Mouse (Mus musculus) left cerebral cortex, postnatal 36 days (tissue): ENCODE results near the gene Sstr3. TPM values are rescaled to one million over a fixed set of nuclear protein-coding genes. Genes with fewer than 3 reads are reported as not detected.

ENCODE experiments used
- DNase-seq, 2 experiments: peaks; one replicate each; pipeline ENCODE4 v3.0.0; 2021 to 2022; ENCODE audit warnings: low spot score in 2 of 2, mixed read lengths in 1 of 2
- intact Hi-C: fragments of 180-260 bp; cut with DNase I; formaldehyde crosslinking; loops from one replicate; pipeline ENCODE4 v1.15.1; 2025
- total RNA-seq, 2 experiments: library from RNA; stranded (reverse); gene quantifications; 2 replicates each; pipeline ENCODE4 v1.2.3; 2021

Sstr3 gene
- total RNA-seq, 2 experiments from 2014 or later = 21.3 to 22.4 TPM

GRCm38 (mm10) chr15:78564764-78565435 is 20.4 kb upstream of the Sstr3 start:
- intact Hi-C loops = no loop called here
- no peak for DNase-seq

- intact Hi-C loops = no loop called here
These were observed 19.5 kb upstream of the Sstr3 start for GRCm38 (mm10) chr15:78563937-78564336.

GRCm38 (mm10) chr15:78563344-78563743 is 18.9 kb upstream of the Sstr3 start:
- intact Hi-C loops = no loop called here

More at GRCm38 (mm10) chr15:78563937-78564336, 19.5 kb upstream of the Sstr3 start:
- DNase-seq = no peak

GRCm38 (mm10) chr15:78559141-78559979 is 14.9 kb upstream of the Sstr3 start:
- DNase-seq = no peak
- intact Hi-C loops = no loop called here

More at GRCm38 (mm10) chr15:78563344-78563743, 18.9 kb upstream of the Sstr3 start:
- DNase-seq = no peak

- intact Hi-C loops = no loop called here
- DNase-seq = no peak
These were observed 13.4 kb upstream of the Sstr3 start for GRCm38 (mm10) chr15:78557693-78558535.

DNA sequence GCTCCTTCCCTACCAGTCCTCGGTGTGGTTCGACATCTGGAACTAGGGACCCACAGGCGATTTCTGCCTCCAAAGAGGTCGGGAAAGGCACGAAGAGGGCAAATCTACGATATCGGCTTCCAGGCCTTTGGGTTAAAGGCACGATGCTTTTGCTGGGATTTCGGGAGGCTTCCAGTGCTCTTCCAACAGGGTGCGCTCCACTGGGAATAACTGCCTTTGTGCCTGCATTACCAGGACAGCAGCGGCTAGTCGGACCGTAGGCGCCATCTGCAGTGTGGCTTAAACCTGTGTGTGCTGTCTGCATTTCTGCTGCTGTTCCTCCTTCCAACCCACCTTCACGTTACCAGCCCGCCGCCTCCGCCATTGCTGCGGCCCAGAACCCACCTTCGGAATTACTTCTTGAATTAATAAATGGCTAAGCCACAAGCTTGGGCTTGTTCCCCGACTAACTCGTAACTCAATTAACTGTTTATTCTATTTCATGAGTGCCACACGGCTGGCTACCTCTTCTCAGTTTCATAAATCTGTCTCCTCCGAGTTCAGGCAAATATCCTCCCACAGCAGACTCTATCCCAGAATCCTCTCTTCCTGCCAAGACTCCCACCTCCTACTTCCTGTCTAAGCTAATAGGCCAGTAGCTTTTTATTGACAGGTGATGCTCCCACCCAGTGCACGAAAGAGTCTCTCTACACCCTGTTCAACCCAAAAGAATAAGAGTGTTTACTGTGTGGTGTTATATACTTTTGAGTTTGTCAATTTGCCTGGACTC is 10.2 kb upstream of the Sstr3 start:
- DNase-seq = no peak
- intact Hi-C loops = no loop called here

GRCm38 (mm10) chr15:78549189-78549734 is 4.8 kb upstream of the Sstr3 start:
- no peak for DNase-seq
- intact Hi-C loops = loop anchor here (10.0 kb wide), 1 partner anchor 194 kb away; no protein-coding TSS in a partner anchor

- intact Hi-C loops = loop anchor here (10.0 kb wide), 1 partner anchor 194 kb away; no protein-coding TSS in a partner anchor
- DNase-seq = no peak
These were observed 4.2 kb upstream of the Sstr3 start for GRCm38 (mm10) chr15:78548711-78549110.

DNA sequence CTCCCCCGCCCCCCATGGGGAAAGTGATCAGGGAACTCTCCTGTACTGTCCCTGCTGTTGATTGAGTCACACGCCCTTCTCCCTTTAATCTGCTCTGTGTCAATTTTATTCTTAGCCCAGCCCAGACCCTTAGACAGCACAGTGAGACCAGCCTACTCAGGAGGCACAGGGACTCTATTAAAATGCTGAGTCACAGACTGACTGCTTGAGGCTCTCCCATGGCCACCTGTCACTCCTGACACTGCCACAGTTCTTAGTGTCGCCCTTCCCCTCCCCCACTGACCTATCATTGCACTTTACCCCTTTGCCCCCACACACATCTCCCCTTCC is 3.8 kb upstream of the Sstr3 start:
- no peak for DNase-seq
- intact Hi-C loops = loop anchor here (10.0 kb wide), 1 partner anchor 194 kb away; no protein-coding TSS in a partner anchor

DNA sequence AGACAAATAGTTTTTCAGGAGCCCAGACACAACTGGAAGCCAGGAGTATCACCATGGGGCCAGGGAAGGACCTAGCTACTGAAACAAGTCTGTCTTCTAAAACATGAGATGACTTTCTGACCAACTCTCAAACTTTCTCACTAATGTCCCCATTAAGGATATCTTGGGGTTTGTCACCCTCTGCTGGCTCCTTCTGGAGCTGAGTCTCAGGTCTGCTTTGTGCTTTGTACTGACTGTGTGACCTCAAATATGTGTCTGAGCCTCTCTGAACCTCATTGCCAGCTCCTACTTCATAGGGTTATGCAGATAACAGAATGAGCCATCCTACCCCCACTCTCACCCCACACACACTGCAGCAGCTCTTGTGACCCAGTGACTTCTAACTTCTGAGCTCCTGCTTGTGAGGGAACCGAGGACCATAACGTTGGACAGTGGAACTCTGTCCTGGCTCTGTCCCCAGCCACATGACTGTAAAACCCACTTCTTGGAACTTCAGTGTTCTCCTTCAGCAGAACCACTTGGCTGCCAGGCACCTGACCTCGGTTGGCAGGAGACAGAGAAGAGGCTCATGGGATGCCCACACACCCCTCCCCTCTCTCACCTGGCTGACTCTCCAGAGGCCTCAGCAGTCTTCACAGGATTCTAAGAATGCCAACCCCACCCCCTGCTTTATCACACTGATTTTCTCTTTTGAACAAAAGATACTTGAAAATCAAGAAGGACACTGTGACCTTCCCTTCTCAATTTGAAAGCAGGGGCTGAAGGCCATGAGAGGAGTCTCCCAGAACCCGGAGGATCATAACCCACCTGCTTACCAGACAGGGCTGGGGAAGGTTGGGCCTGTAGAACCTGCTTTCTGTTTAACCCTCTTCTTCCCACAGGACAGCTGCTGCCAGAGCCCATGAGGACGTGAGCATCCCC is 3.2 kb upstream of the Sstr3 start:
- intact Hi-C loops = loop anchor here (10.0 kb wide), 1 partner anchor 193 kb away; no protein-coding TSS in a partner anchor
- DNase-seq = peak in 1 of 2 experiments; percentile 23

DNA sequence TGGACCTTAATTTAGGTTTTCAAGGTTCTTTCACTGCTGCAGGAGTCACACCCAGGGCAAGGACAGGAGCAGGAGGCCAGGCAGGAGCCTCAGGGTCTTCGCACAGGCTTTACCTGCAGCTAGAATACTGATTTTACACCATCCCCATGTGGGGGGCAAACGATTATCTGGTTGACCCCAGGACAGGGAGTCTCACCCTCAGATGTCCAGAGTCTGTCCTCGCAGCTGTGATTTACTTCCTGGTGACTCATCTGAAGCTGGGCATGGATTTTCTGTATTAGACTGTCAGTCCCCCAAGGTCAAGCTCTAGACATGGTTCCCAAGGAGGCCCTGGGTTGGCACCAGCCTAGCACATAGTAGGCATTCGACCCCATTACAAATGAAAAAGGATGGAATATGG is 1.6 kb upstream of the Sstr3 start:
- DNase-seq = no peak
- intact Hi-C loops = loop anchor here (10.0 kb wide), 1 partner anchor 191 kb away; no protein-coding TSS in a partner anchor

DNA sequence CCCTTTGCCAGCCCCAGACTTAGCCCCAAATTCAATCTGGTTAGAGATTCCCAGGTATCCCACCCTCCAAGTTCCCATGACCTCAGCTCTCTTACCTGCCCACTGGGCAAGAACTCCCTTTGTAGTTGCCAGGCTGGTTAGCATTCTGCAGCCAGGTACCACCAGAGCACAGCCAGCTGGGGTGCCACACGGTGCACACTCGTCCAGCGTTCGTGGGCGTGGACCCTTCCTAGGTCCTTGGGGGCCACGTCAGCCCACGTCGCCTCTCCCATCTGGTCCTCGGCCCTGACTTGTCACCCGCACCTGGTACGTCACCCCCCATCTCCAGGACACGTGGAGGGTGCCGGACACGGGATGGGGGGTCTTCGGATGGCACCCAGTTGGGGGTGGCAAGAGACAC is 444 bp downstream of the Sstr3 start:
- peak in 1 of 2 experiments; percentile 56 for DNase-seq
- intact Hi-C loops = loop anchor here (2.0 to 10.0 kb wide), 3 partner anchors 37 to 189 kb away; no protein-coding TSS in a partner anchor

DNA sequence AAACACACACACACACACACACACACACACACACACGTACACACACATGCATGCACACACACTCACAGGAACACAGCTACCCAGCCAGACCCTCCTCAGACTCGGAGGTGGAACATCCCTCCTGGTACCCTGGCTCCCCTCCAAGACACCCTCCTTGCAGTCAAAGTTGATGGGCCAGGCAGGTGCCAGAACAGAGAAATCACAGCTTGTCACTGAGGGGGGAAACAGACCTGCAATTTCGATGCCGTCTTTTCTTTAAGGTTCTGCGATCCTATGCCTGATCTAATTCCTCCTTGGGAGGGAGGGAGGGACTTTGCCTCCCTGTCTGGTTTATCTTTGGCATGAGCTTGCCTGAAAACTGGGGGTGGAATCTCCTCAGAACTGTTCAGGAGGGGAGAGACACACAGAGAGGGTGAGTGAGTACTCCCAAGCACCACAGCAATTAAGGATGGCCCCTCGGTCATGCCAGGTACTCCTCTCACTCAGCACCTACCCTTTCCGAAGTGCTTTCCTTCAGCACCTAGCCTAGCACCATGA is 1.6 kb downstream of the Sstr3 start:
- intact Hi-C loops = loop anchor here (5.0 to 10.0 kb wide), 2 partner anchors 106 to 188 kb away; no protein-coding TSS in a partner anchor
- peak; percentile 41 to 54 for DNase-seq

GRCm38 (mm10) chr15:78542098-78542766 is 2.3 kb downstream of the Sstr3 start:
- DNase-seq = peak in 1 of 2 experiments; percentile 16
- intact Hi-C loops = loop anchor here (5.0 to 10.0 kb wide), 2 partner anchors 105 to 187 kb away; no protein-coding TSS in a partner anchor

DNA sequence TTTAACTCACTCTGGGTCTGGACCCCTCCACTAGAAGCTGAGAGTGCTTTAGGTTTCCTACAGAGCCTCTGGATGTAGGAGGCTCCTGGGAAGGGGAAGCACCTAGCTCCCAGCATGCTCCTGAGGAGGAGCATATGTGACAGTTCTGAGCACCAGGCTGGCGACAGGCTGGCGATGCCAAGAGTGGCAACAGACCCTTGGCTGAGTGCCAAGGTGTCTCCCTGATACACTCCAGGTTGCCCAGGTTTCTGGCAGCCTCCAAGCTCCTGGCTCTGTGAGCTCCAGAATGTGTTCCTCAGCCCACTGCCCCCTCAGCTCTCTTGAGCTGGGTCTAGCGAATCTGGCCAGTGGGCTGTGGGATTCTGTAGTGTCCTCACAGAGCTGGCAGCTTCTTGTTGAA is 2.9 kb downstream of the Sstr3 start:
- intact Hi-C loops = loop anchor here (5.0 to 10.0 kb wide), 2 partner anchors 104 to 187 kb away; no protein-coding TSS in a partner anchor
- DNase-seq = peak in 1 of 2 experiments; percentile 31

DNA sequence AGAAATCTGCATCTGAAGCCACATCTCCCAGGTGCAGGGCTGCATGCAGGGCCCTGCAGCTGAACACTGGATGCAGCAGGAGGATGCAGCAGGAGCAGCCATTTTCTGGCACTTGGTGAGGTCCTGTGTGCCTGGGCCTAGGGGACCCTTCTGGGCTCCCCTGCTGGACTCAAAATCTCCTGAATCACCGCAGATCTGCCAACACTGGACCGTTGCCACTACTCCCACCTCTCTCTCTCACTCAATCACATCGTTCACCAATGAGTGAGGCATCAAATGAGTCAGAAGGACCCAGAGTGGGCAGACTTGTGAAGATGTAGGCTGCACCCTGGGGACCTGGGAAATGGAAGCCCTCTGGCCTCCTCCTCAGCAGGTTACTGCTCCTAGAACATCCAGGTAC is 3.4 kb downstream of the Sstr3 start:
- intact Hi-C loops = loop anchor here (5.0 to 10.0 kb wide), 2 partner anchors 104 to 186 kb away; no protein-coding TSS in a partner anchor
- peak; percentile 18 to 48 for DNase-seq
